Mouse (Mus musculus) limb, embryonic 13.5 days (tissue): ENCODE data around the gene Timmdc1. TPM values are rescaled to one million over a fixed set of nuclear protein-coding genes. Genes with fewer than 3 reads are reported as not detected.

Experiments used
- polyA plus RNA-seq: library from polyadenylated mRNA; unstranded; fragments of >200 nt; fragmentation: Nextera tagmentation; extraction: Ambion mirVana; gene quantifications from 2 replicates; pipeline ENCODE4 v1.2.1, GENCODE M21; 2015

Gene Timmdc1
- polyA plus RNA-seq, 1 experiment from 2014 or later = 30.8 TPM

Other genes starting within 250 kb of the Timmdc1 start
- not detected in 2 replicates for gene Nr1i2, start 227.8 kb downstream of the Timmdc1 start, polyA plus RNA-seq
- 0.08 and 0.10 TPM in 2 replicates for gene Maats1, start 180.5 kb downstream of the Timmdc1 start, polyA plus RNA-seq
- gene Cox17, start 175.7 kb downstream of the Timmdc1 start, polyA plus RNA-seq = 98.8 and 106 TPM in 2 replicates
- not detected in 2 replicates for gene Gm21987, start 175.6 kb downstream of the Timmdc1 start, polyA plus RNA-seq
- 3.3 and 3.5 TPM in 2 replicates for gene Popdc2, start 160.5 kb downstream of the Timmdc1 start, polyA plus RNA-seq
- gene Pla1a, start 89.5 kb downstream of the Timmdc1 start, polyA plus RNA-seq = 0.31 and 0.37 TPM in 2 replicates
- gene Adprh, start 70.0 kb downstream of the Timmdc1 start, polyA plus RNA-seq = 128 and 137 TPM in 2 replicates
- gene Cd80, start 67.1 kb downstream of the Timmdc1 start, polyA plus RNA-seq = 0.19 and 0.47 TPM in 2 replicates
- gene Poglut1, start 27.6 kb upstream of the Timmdc1 start, polyA plus RNA-seq = 78.7 and 79.7 TPM in 2 replicates
- gene Tmem39a, start 36.0 kb upstream of the Timmdc1 start, polyA plus RNA-seq = 151 and 160 TPM in 2 replicates
- gene Arhgap31, start 190.6 kb upstream of the Timmdc1 start, polyA plus RNA-seq = 13.3 and 14.5 TPM in 2 replicates
- 36.7 and 37.2 TPM in 2 replicates for gene B4galt4, start 219.6 kb upstream of the Timmdc1 start, polyA plus RNA-seq